Mouse (Mus musculus): ENCODE measurements around the gene Sept6. TPM values are rescaled to one million over a fixed set of nuclear protein-coding genes. Genes with fewer than 3 reads are reported as not detected.

Sept6 gene
- polyA plus RNA-seq (2014; fragmentation: Nextera tagmentation; extraction: Ambion mirVana), result 49.3 and 60.5 TPM in 2 replicates

DNA sequence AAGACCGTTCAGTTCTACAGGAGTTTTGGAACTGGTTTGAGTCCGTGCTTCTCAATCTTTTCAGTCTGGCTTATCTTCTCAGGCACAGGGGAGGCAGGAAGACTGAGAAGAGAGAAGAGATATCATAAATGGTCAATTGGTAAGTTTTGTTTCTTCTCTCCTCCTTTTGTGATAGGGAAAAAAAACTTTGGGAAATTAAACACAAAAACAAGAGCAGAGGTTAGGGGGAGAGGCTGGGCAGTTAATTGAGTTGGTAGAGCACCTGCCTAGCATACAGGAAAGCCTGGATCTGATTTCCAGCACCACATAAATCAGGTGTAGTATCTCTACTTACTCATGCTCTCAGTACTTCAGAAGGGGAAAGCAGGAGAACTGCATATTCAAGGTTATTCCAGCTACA, at the start of gene Sept6:
TSS of gene Sept6 (minus strand) at position 101 of the 400 bp plus-strand sequence.
- Histone ChIP-seq H3K4me2 (ENCODE audit: low read length) (no peak within 1 kb of the TSS), H3K36me3 (ENCODE audit: control insufficient read depth, insufficient read depth, low read length) (no peaks in the 10 kb centered on the region), H3K27ac (ENCODE audit: low read depth, low read length) (no peak within 1 kb of the TSS), H3K4me1 (ENCODE audit: control insufficient read depth, insufficient read depth, low read length) (no peaks in the 10 kb centered on the region), H3K9ac (ENCODE audit: low read length) (no peak within 1 kb of the TSS), H3K27me3 (replicated peaks; ENCODE audit: control insufficient read depth, insufficient read depth, low read length) (no peaks in the 10 kb centered on the region), H3K9me3 (replicated peaks; ENCODE audit: control insufficient read depth, low read length) (no peaks in the 10 kb centered on the region), H3K4me3 (ENCODE audit: low read depth, low read length) (no peak within 1 kb of the TSS)
- no peak for DNase-seq (ENCODE audit: low spot score)
- ATAC-seq, result no peak
- WGBS, result 79% methylated on average over 2 of the region's 2 CpGs

DNA sequence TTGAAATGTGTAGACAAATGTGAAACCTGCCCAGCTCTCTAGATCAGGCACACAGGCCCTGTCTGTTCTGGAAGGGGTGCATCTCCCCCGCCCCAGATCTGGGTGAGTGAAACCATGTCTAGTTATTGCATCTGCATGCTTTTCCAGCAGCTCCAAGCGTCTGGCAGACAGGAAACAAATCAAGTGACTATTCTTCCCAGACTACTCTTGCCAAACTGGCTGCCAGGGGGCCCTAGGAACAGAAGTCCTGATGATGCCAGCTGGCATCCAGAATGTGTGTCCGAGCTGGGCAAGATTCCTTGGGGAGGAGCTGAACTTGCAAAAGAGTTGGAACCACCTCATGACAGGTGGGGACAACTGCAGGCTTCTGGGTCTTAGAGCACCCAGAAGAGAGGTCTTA, 36.8 kb upstream of the Sept6 start:
- DNase-seq (ENCODE audit: low spot score) (peak; percentile 26), ATAC-seq (no peak)
- 55% methylated on average over 3 of the region's 3 CpGs for WGBS
- H3K27ac ChIP-seq (ENCODE audit: low read depth, low read length), result no peak overlapping the region
- H3K4me1 ChIP-seq (ENCODE audit: control insufficient read depth, insufficient read depth, low read length), result no peaks in the 10 kb centered on the region
- H3K36me3 ChIP-seq (ENCODE audit: control insufficient read depth, insufficient read depth, low read length), result no peaks in the 10 kb centered on the region
- no peak overlapping the region for H3K4me3 ChIP-seq (ENCODE audit: low read depth, low read length)
- no peak overlapping the region for H3K9ac ChIP-seq (ENCODE audit: low read length)
- H3K27me3 ChIP-seq (replicated peaks; ENCODE audit: control insufficient read depth, insufficient read depth, low read length), result no peaks in the 10 kb centered on the region
- no peaks in the 10 kb centered on the region for H3K9me3 ChIP-seq (replicated peaks; ENCODE audit: control insufficient read depth, low read length)
- no peak overlapping the region for H3K4me2 ChIP-seq (ENCODE audit: low read length)

DNA sequence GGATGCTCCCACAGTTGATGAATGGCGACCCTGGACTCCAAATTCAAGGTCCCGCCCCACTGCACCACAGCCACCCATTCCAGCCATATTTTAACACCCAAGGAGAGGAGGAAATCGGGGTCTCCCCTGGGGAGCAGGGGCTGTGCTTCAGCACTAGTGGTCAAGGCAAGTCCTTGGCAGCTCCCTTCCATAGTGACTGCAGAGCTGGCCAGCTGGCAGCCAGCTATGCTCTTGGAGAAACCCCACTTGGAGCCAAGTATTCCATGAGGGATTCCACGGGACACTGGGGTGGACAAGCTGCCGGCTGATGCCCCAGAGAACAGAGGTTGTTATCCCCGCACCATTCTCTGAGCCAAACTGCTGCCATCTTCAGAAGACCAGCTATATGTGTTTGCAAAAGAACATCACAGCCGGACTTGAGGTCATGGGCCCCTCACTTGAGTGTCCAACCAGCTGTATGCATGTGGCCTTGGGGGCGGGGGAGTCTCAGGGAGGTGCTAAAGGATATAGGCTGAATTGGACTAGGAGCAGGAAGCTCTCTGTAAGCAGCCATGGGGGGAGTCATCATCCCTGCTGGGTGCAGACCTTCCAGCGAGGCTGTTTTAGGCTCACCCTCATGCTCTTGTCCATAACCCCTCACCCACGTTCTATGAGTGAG, 32.2 kb upstream of the Sept6 start:
- 81% methylated on average over 10 of the region's 10 CpGs for WGBS
- Histone ChIP-seq H3K27me3 (replicated peaks; ENCODE audit: control insufficient read depth, insufficient read depth, low read length) (no peaks in the 10 kb centered on the region), H3K9me3 (replicated peaks; ENCODE audit: control insufficient read depth, low read length) (no peaks in the 10 kb centered on the region), H3K27ac (ENCODE audit: low read depth, low read length) (no peak overlapping the region), H3K36me3 (ENCODE audit: control insufficient read depth, insufficient read depth, low read length) (no peaks in the 10 kb centered on the region), H3K4me3 (ENCODE audit: low read depth, low read length) (no peak overlapping the region), H3K4me1 (ENCODE audit: control insufficient read depth, insufficient read depth, low read length) (no peaks in the 10 kb centered on the region), H3K4me2 (ENCODE audit: low read length) (no peak overlapping the region), H3K9ac (ENCODE audit: low read length) (no peak overlapping the region)
- ATAC-seq, result no peak
- no peak for DNase-seq (ENCODE audit: low spot score)

DNA sequence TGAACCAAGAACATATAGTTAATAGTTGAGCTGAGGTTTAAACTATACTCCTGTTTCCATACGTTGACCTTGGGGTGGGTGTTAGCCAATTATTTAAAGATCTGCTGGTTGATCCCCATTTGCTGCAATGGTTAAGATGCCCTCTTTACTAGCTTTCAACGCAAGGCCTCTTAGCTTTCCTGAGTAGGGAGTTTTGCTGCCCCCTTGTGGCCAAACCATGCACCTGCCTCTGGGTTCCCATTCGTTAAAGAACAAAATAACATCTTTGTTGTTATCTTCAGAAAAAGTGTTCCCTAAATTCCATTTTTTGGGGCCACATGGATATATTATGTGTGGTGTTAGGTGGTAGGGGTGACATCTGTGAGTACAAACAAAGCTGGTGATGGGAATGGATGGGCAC, 31.1 kb upstream of the Sept6 start:
- Histone ChIP-seq H3K9me3 (replicated peaks; ENCODE audit: control insufficient read depth, low read length) (no peaks in the 10 kb centered on the region), H3K36me3 (ENCODE audit: control insufficient read depth, insufficient read depth, low read length) (no peaks in the 10 kb centered on the region), H3K4me1 (ENCODE audit: control insufficient read depth, insufficient read depth, low read length) (no peaks in the 10 kb centered on the region), H3K9ac (ENCODE audit: low read length) (no peak overlapping the region), H3K4me3 (ENCODE audit: low read depth, low read length) (no peak overlapping the region), H3K27ac (ENCODE audit: low read depth, low read length) (no peak overlapping the region), H3K27me3 (replicated peaks; ENCODE audit: control insufficient read depth, insufficient read depth, low read length) (no peaks in the 10 kb centered on the region), H3K4me2 (ENCODE audit: low read length) (no peak overlapping the region)
- WGBS, result 11% methylated on average over 3 of the region's 3 CpGs
- ATAC-seq (no peak), DNase-seq (ENCODE audit: low spot score) (peak; percentile 68)

DNA sequence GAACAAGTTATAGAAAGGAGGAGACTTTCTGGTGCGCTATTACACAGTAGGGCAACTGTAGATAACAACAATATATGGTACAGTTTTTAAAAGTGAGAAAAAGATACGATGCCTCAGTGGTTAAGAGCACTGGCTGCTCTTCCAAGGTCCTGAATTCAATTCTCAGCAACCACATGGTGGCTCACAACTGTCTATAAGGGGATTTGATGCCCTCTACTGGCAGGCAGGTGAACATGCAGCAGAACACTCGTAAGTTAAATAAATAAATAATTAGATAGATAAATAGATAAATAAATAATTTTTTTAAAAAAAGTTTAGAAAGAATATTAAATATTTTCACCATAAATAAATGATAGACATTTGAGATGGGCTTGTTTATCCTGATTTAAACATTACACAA, 27.5 kb upstream of the Sept6 start:
- Histone ChIP-seq H3K4me1 (ENCODE audit: control insufficient read depth, insufficient read depth, low read length) (no peaks in the 10 kb centered on the region), H3K9me3 (replicated peaks; ENCODE audit: control insufficient read depth, low read length) (no peaks in the 10 kb centered on the region), H3K4me2 (ENCODE audit: low read length) (no peak overlapping the region), H3K4me3 (ENCODE audit: low read depth, low read length) (no peak overlapping the region), H3K27ac (ENCODE audit: low read depth, low read length) (no peak overlapping the region), H3K9ac (ENCODE audit: low read length) (no peak overlapping the region), H3K36me3 (ENCODE audit: control insufficient read depth, insufficient read depth, low read length) (no peaks in the 10 kb centered on the region), H3K27me3 (replicated peaks; ENCODE audit: control insufficient read depth, insufficient read depth, low read length) (no peaks in the 10 kb centered on the region)
- DNase-seq (ENCODE audit: low spot score) (peak; percentile 8), ATAC-seq (no peak)
- WGBS, result 58% methylated on average over 3 of the region's 3 CpGs

DNA sequence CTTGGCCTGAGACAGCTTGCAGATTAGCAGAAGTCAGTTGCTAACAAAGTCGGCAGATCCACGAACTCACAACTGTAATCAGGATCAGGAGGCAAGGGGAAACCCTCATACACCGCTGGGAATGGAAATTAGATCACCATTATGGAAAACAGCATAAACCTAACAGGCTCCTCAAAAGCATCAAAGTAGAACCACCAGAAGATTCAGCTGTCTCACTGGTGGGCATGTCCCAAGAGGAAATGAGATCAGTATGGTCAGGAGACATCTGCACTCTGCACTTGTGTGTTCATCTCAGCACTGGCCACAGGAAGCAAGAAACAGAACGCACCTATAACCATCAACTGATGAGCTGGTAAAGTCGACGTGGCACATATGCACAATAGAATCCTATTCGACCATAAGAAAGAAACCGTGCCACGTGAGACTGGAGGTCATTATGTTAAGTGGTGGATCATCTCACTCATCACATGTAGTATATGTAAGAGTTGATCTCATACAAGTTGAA, 26.6 kb upstream of the Sept6 start:
- no peaks in the 10 kb centered on the region for H3K36me3 ChIP-seq (ENCODE audit: control insufficient read depth, insufficient read depth, low read length)
- H3K27ac ChIP-seq (ENCODE audit: low read depth, low read length), result no peak overlapping the region
- no peak for ATAC-seq
- H3K9me3 ChIP-seq (replicated peaks; ENCODE audit: control insufficient read depth, low read length), result no peaks in the 10 kb centered on the region
- no peak overlapping the region for H3K4me2 ChIP-seq (ENCODE audit: low read length)
- no peak overlapping the region for H3K9ac ChIP-seq (ENCODE audit: low read length)
- WGBS, result 90% methylated on average over 9 of the region's 9 CpGs
- H3K4me3 ChIP-seq (ENCODE audit: low read depth, low read length), result no peak overlapping the region
- no peaks in the 10 kb centered on the region for H3K27me3 ChIP-seq (replicated peaks; ENCODE audit: control insufficient read depth, insufficient read depth, low read length)
- H3K4me1 ChIP-seq (ENCODE audit: control insufficient read depth, insufficient read depth, low read length), result no peaks in the 10 kb centered on the region
- DNase-seq (ENCODE audit: low spot score), result no peak

DNA sequence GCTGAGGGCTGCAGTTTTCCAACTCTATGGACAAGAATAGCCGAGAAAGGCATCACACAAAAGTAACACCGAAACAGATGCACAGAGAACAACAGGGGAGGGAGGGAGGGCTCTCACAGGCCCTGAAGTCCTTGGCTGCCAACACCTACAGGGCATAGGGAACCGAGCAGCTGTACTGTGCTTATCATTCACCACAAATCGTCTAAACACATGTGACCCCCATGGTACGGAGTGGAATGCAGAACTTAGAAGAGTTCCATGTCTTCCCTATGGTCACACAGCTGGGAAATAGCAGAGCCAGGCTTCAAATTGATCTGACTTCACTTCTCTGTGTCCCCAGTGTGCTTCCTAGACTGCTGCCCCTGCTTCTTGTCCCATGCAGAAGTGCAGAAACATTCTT, 22.3 kb upstream of the Sept6 start:
- Histone ChIP-seq H3K4me1 (ENCODE audit: control insufficient read depth, insufficient read depth, low read length) (no peaks in the 10 kb centered on the region), H3K4me3 (ENCODE audit: low read depth, low read length) (no peak overlapping the region), H3K9me3 (replicated peaks; ENCODE audit: control insufficient read depth, low read length) (no peaks in the 10 kb centered on the region), H3K27ac (ENCODE audit: low read depth, low read length) (no peak overlapping the region), H3K9ac (ENCODE audit: low read length) (no peak overlapping the region), H3K27me3 (replicated peaks; ENCODE audit: control insufficient read depth, insufficient read depth, low read length) (no peaks in the 10 kb centered on the region), H3K4me2 (ENCODE audit: low read length) (no peak overlapping the region), H3K36me3 (ENCODE audit: control insufficient read depth, insufficient read depth, low read length) (no peaks in the 10 kb centered on the region)
- WGBS, result 78% methylated on average over 5 of the region's 5 CpGs
- DNase-seq (ENCODE audit: low spot score) (no peak), ATAC-seq (no peak)

DNA sequence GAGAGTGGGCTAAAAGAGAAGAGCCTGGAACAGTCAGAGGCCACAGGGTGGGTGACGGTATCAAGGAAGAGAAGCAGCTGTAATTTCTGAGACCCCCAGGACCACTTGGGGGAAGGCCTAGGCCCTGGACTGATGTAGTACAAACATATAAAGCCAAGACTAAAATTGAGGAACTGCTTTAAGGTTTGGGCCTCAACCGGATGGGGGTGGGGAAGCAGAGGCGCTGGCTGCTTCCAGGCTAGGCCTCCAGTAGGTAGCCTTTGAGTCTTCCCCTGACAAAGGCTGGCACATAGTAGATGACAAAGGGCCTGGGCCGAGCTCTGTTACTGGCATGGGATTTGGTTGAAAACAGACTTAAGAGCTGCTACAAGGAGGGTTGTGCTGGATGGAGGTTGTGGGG, 555 bp downstream of the Sept6 start:
- Histone ChIP-seq H3K36me3 (ENCODE audit: control insufficient read depth, insufficient read depth, low read length) (no peaks in the 10 kb centered on the region), H3K27ac (ENCODE audit: low read depth, low read length) (no peak overlapping the region), H3K27me3 (replicated peaks; ENCODE audit: control insufficient read depth, insufficient read depth, low read length) (no peaks in the 10 kb centered on the region), H3K4me1 (ENCODE audit: control insufficient read depth, insufficient read depth, low read length) (no peaks in the 10 kb centered on the region), H3K9ac (ENCODE audit: low read length) (no peak overlapping the region), H3K4me3 (ENCODE audit: low read depth, low read length) (no peak overlapping the region), H3K9me3 (replicated peaks; ENCODE audit: control insufficient read depth, low read length) (no peaks in the 10 kb centered on the region), H3K4me2 (ENCODE audit: low read length) (no peak overlapping the region)
- ATAC-seq (no peak), DNase-seq (ENCODE audit: low spot score) (no peak)
- WGBS, result 79% methylated on average over 4 of the region's 4 CpGs

DNA sequence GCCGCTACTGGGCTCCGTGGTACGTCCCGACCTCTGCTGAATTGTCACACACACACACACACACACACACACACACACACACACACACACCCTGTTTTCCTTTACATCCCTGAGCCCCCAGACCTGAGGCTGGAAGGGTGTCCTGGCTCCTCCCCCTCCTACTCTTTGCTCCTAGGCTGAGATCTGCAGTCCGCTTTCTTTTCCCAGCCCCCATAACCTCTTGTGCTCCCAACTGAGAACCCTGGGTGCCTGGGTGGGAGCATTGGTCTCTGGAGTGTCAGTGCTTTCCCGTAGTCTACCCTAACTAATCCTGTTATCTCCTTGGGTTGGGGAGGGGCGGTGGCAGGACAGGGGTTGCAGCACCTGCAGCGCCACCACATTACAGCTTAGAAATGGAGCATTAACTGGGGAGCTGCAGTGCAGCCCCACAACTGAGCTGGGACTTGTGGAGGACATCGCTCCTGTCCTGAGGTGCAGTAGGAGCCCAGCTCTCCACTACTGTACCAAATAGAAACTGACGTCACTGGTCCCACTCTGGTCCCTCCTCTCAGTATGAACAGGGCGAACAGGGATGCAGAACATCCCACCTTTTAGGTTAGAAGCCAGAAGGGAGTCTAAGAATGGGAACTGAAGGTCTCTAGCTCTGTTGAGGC, 1.7 kb downstream of the Sept6 start:
- 29% methylated on average over 11 of the region's 11 CpGs for WGBS
- Histone ChIP-seq H3K36me3 (ENCODE audit: control insufficient read depth, insufficient read depth, low read length) (no peaks in the 10 kb centered on the region), H3K9ac (ENCODE audit: low read length) (peak overlapping the region; percentile 70), H3K4me1 (ENCODE audit: control insufficient read depth, insufficient read depth, low read length) (no peaks in the 10 kb centered on the region), H3K4me2 (ENCODE audit: low read length) (peak overlapping the region; percentile 59), H3K9me3 (replicated peaks; ENCODE audit: control insufficient read depth, low read length) (no peaks in the 10 kb centered on the region), H3K4me3 (ENCODE audit: low read depth, low read length) (peak overlapping the region; percentile 51), H3K27me3 (replicated peaks; ENCODE audit: control insufficient read depth, insufficient read depth, low read length) (no peaks in the 10 kb centered on the region), H3K27ac (ENCODE audit: low read depth, low read length) (peak overlapping the region; percentile 45; the same call in 1 of the 2 replicates)
- DNase-seq (ENCODE audit: low spot score) (no peak), ATAC-seq (no peak; the same call in none of the 2 replicates)

All from forebrain, embryonic 14.5 days (tissue).